Mouse (Mus musculus) ES-E14 (cell line): ENCODE results near the gene Ccdc43. TPM values are rescaled to one million over a fixed set of nuclear protein-coding genes. Genes with fewer than 3 reads are reported as not detected.

Experiments used
- DNase-seq: peaks from one replicate; pipeline ENCODE4 v3.0.0-alpha.2; 2013; ENCODE audit warnings: low read depth, low spot score
- H3K27ac ChIP-seq: 2 replicates; pipeline ENCODE4 v1.5.1; 2012; ENCODE audit warnings: low read depth, mild to moderate bottlenecking, low read length, moderate library complexity, mixed read lengths; ENCODE audit not compliant: poor library complexity, insufficient read depth, severe bottlenecking
- H3K36me3 ChIP-seq: 2 replicates; pipeline ENCODE4 v1.6.1; 2012; ENCODE audit warnings: mild to moderate bottlenecking, low read length, moderate library complexity, mixed read lengths; ENCODE audit not compliant: control insufficient read depth, poor library complexity, insufficient read depth, severe bottlenecking
- H3K4me1 ChIP-seq, 2 experiments: fragments of 150-350 bp in 1 of 2; sonication (generic) in 1 of 2; 2 replicates each; pipeline ENCODE4 v1.6.1; 2012; ENCODE audit warnings: low read length in 2 of 2, mild to moderate bottlenecking in 1 of 2, mixed read lengths in 1 of 2; ENCODE audit not compliant: control insufficient read depth in 2 of 2, insufficient read depth in 2 of 2, poor library complexity in 1 of 2
- H3K4me3 ChIP-seq, 2 experiments: fragments of 150-350 bp in 1 of 2; sonication (generic) in 1 of 2; 2 replicates each; pipeline ENCODE4 v1.5.1; 2012; ENCODE audit warnings: low read length in 2 of 2, low read depth in 1 of 2, mild to moderate bottlenecking in 1 of 2, mixed read lengths in 1 of 2; ENCODE audit not compliant: insufficient read depth in 1 of 2, poor library complexity in 1 of 2, severe bottlenecking in 1 of 2
- H3K9ac ChIP-seq: 2 replicates; pipeline ENCODE4 v1.6.1; 2012; ENCODE audit warnings: low read depth, mild to moderate bottlenecking, low read length, mixed read lengths; ENCODE audit not compliant: poor library complexity, insufficient read depth, severe bottlenecking
- H3K9me3 ChIP-seq: fragments of 150-350 bp; sonication (generic); 2 replicates; pipeline ENCODE4 v1.6.1; 2012; ENCODE audit warnings: low read depth, mild to moderate bottlenecking, low read length; ENCODE audit not compliant: control insufficient read depth, insufficient read depth
- CHD2 ChIP-seq: IDR thresholded peaks from 2 replicates; pipeline ENCODE4 v1.6.1; 2014; ENCODE audit warnings: mild to moderate bottlenecking, low read depth, low read length, inconsistent platforms
- HCFC1 ChIP-seq: IDR thresholded peaks from 2 replicates; pipeline ENCODE4 v1.6.1; 2012; ENCODE audit warnings: low read length, inconsistent platforms, borderline replicate concordance; ENCODE audit not compliant: insufficient read depth
- MAFK ChIP-seq: IDR thresholded peaks from 2 replicates; pipeline ENCODE4 v1.6.1; 2014; ENCODE audit warnings: mild to moderate bottlenecking, low read depth, low read length, inconsistent platforms; ENCODE audit not compliant: insufficient read depth
- ZC3H11A ChIP-seq: IDR thresholded peaks from 2 replicates; pipeline ENCODE4 v1.6.1; 2012; ENCODE audit warnings: low read depth, mild to moderate bottlenecking, inconsistent platforms, low read length, borderline replicate concordance
- ZNF384 ChIP-seq: IDR thresholded peaks from 2 replicates; pipeline ENCODE4 v1.6.1; 2012; ENCODE audit warnings: low read depth, low read length, inconsistent platforms
- in situ Hi-C, 2 experiments: fragments of 600-800 bp; cut with MboI; formaldehyde crosslinking; loops; one replicate each; pipeline ENCODE4 v1.15.1; 2025; ENCODE audit warnings: low sequenced_read_pairs in 2 of 2, inconsistent platforms in 1 of 2; ENCODE audit not compliant: unreplicated experiment in 2 of 2
- total RNA-seq: library from RNA; depleted of rRNA; stranded (reverse); fragments of 300-350 nt; gene quantifications from 2 replicates; pipeline ENCODE4 v1.2.3, GENCODE M21; 2012

Gene Ccdc43
- total RNA-seq, 1 experiment = 53.7 TPM

DNA sequence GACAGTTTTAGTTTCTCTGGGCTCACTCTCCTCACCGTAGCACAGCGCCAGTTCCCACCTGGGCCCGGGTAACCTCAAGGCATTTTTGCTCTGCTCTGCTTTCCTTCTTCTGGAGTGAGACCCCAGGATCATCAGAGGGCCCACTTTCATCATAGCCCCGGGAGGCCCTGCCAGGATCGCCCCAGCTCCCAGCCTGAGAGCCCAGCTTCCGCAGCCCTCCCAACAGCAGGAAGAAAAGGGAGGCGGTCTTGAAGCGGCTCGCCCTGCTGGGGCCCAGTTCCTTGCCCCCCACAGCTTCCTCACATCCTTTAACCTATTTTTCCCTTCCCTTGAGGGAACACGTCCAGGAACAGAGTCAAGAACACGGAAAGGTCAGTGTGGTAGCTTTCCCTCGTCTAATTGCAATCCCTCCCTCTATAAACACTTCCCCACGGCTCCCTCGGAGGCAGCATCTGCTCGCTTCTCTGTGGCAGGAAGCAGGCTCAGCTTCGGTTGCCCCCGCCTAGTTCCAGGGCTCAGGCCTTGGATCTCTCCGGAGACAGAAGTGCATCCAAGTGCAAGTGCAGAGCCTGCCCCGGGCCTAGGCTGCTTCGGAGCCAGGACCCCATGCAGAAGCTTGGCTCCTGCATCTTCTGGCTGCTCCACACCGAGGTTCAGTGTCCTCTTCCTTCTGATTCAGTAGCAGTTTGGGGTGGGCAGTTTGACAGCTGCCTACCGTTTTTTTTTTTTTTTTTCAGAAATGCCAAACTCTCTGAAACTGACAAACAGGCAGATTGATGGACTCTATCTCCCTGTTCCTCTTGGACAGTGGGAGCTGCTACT, 43.8 kb upstream of the Ccdc43 start:
- H3K4me3 ChIP-seq = peak overlapping the region in 1 of 2 experiments; percentile 34; a peak in 3 of 4 replicates
- H3K27ac ChIP-seq = no peak overlapping the region
- DNase-seq = no peak
- in situ Hi-C loops = no loop called here
- H3K4me1 ChIP-seq = peaks cover 0 to 12% of the 10 kb centered on the region in 2 experiments; a peak in 1 of 4 replicates
- no peak for TF ChIP-seq HCFC1
- peak; percentile 16; the same call in 1 of the 2 replicates for TF ChIP-seq ZNF384
- TF ChIP-seq ZC3H11A = no peak
- TF ChIP-seq MAFK = no peak
- no peak overlapping the region; the same call in 1 of the 2 replicates for H3K9ac ChIP-seq
- H3K9me3 ChIP-seq = no peaks in the 10 kb centered on the region
- no peaks in the 10 kb centered on the region for H3K36me3 ChIP-seq

DNA sequence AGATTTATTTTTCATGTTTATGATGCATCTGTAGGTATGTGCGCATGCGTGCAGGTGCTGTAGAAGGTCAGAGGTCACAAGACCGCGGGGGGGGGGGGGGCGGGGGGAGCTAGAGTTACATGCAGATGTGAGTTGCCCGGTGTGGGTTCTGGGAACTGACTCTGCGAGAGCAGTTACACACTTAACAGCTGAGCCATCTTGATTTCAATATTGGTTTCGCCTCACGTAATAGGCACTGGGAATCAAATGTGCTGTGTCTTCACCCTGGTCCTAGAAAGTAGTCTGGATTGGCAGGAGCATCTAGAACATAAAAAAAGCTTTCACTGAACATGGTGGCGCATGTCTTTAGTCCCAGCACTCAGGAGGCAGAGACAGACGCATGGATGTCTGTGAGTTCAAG, 43.1 kb upstream of the Ccdc43 start:
- Histone ChIP-seq H3K27ac (no peak overlapping the region), H3K4me3 (no peak overlapping the region), H3K9me3 (no peaks in the 10 kb centered on the region), H3K36me3 (no peaks in the 10 kb centered on the region), H3K9ac (no peak overlapping the region), H3K4me1 (peaks cover 0 to 12% of the 10 kb centered on the region in 2 experiments; a peak in 1 of 4 replicates)
- TF ChIP-seq ZC3H11A (no peak), CHD2 (no peak), ZNF384 (no peak), MAFK (no peak), HCFC1 (no peak)
- no peak for DNase-seq
- in situ Hi-C loops = no loop called here

DNA sequence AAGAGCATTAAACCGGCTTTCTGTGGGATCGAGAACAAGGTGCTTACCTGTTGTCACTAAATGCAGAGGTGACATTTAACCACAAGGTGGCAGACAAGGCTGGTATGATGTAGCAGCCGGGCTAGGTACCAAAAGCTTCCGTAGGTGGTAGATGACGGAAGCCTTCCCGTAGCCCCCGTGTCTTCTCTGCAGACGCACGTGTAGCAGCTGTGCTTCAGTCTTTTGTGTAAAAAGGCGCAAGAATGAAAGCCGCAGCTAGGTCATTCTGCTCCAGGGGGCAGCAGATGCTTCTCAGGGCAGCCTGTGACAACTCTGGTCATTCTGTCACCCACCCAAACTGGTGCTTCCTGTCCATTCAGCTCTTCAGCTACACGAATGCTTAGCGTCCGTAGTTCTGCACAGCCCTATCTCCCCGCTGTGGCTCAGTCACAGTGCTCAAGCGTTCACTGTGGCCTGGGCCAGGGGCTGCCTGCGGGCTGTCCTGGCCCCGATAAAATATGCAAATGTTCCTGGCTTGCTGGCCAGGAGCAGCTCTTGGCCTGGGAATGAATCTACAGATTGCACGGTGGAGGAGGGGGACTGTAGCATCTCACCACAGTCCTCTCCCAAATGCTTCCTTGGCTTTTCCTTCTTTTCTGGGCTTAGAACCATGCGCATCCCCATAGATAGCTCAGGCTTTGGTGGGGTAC, 41.8 kb upstream of the Ccdc43 start:
- H3K36me3 ChIP-seq = no peaks in the 10 kb centered on the region
- no peak overlapping the region for H3K9ac ChIP-seq
- no peak overlapping the region for H3K27ac ChIP-seq
- TF ChIP-seq MAFK (0 out of 2 replicates have a peak, but pooled peaks have one; percentile 38), ZC3H11A (peak; percentile 68; the same call in 1 of the 2 replicates), HCFC1 (no peak)
- no peaks in the 10 kb centered on the region for H3K9me3 ChIP-seq
- peak overlapping the region; percentile 9 to 52; a peak in 1 of 4 replicates for H3K4me3 ChIP-seq
- in situ Hi-C loops = no loop called here
- H3K4me1 ChIP-seq = peaks cover 0 to 10% of the 10 kb centered on the region in 2 experiments; a peak in 1 of 4 replicates
- peak; percentile 71 for DNase-seq

DNA sequence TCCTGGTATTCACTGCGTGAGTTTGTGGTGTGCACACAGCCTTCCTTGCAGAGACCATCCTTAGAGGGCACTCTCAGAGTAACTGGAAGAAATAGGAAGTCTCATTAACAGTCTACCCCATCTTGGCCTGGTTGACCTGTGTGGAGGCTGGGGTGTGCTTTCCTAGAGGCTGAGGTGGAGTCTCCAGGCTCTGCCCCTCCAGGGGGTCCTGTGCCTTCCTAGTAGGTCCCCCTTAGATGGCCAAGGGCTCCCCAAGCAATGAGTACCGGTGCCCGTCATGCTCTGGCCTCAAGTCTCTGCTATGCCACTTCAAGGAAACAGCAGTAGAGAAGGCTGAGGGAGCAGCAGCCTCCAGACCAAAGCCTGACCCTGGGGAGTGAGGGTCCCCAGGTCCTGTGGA, 40.5 kb upstream of the Ccdc43 start:
- H3K27ac ChIP-seq = no peak overlapping the region
- H3K4me3 ChIP-seq = no peak overlapping the region
- TF ChIP-seq CHD2 = no peak
- no peak for TF ChIP-seq MAFK
- TF ChIP-seq ZNF384 = no peak
- no peak for TF ChIP-seq ZC3H11A
- TF ChIP-seq HCFC1 = no peak

More for the DNA sequence above, 40.5 kb upstream of the Ccdc43 start:
- no peak for DNase-seq
- H3K36me3 ChIP-seq = no peaks in the 10 kb centered on the region
- no peak overlapping the region for H3K9ac ChIP-seq
- H3K9me3 ChIP-seq = no peaks in the 10 kb centered on the region
- peaks cover 0 to 10% of the 10 kb centered on the region in 2 experiments; a peak in 1 of 4 replicates for H3K4me1 ChIP-seq
- in situ Hi-C loops = no loop called here
